Mouse (Mus musculus) liver, embryonic 14.5 days (tissue): ENCODE data around the gene Atp8a1.

Source experiments
- CTCF ChIP-seq: IDR thresholded peaks from 2 replicates; pipeline ENCODE4 v1.5.1; 2016; ENCODE audit warnings: antibody characterized with exemption, low read depth, control low read depth
- EP300 ChIP-seq: IDR thresholded peaks from 2 replicates; pipeline ENCODE4 v1.6.1; 2016; ENCODE audit warnings: antibody characterized with exemption, low read depth

- TF ChIP-seq CTCF (no peak), EP300 (no peak)
These were observed 237.8 kb downstream of the Atp8a1 start for GRCm38 (mm10) chr5:67609520-67609837.
